Mouse (Mus musculus): ENCODE measurements around the gene Bcar3. TPM values are rescaled to one million over a fixed set of nuclear protein-coding genes. Genes with fewer than 3 reads are reported as not detected.

Bcar3 gene
- total and polyA plus RNA-seq, 2 experiments from 2014 or later: 6.3 to 23.8 TPM

DNA sequence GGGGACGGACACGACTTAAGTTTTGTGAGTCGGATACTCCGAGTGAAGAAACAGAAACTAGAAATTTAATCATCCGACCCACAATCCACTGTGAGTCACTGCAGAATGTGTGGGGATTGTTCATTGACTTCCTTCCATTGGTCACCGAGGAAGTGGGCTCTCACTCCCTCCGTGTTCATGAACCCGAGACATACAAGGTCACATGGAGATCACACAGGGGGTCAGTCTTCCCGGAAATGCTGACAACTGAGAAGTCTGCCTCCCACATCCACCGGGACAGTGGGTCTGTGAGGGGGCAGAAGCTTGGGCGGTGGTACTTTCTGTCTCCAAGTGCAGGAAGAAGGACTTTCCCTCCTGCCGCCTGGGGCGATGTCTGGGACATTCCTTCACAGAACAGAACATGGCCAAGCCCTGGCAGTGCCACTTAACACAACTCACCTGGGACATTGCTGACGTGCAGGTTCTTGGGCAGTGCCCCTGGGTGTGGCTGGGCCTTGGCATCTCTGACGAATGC, 114.9 kb downstream of the Bcar3 start:
- DNase-seq (ENCODE audit: low spot score) (no peak), ATAC-seq (no peak)
- no peaks in the 10 kb centered on the region for H3K4me1 ChIP-seq (ENCODE audit: insufficient read depth, low read length)
- no peak overlapping the region for H3K4me3 ChIP-seq (ENCODE audit: low read length)
- no peaks in the 10 kb centered on the region for H3K9me3 ChIP-seq (ENCODE audit: low read length)
- no peak for TF ChIP-seq CTCF (IDR thresholded peaks at IDR 0.05; ENCODE audit: low read depth)
- no peaks in the 10 kb centered on the region for H3K27me3 ChIP-seq (ENCODE audit: insufficient read depth, low read length)
- H3K4me2 ChIP-seq (ENCODE audit: low read depth, low read length): no peak overlapping the region
- no peak overlapping the region for H3K27ac ChIP-seq
- no peak overlapping the region for H3K9ac ChIP-seq (replicated peaks; ENCODE audit: low read length)
- H3K36me3 ChIP-seq (ENCODE audit: insufficient read depth, low read length): no peaks in the 10 kb centered on the region
- 82% methylated on average over 15 of the region's 15 CpGs for WGBS

- H3K4me2 ChIP-seq (ENCODE audit: low read depth, low read length): no peak overlapping the region
- no peaks in the 10 kb centered on the region for H3K9me3 ChIP-seq (ENCODE audit: low read length)
- DNase-seq (ENCODE audit: low spot score) (no peak), ATAC-seq (no peak)
- 84% methylated on average over 2 of the region's 2 CpGs for WGBS
- no peaks in the 10 kb centered on the region for H3K27me3 ChIP-seq (ENCODE audit: insufficient read depth, low read length)
- no peak overlapping the region for H3K27ac ChIP-seq
- H3K4me1 ChIP-seq (ENCODE audit: insufficient read depth, low read length): no peaks in the 10 kb centered on the region
- no peak overlapping the region for H3K4me3 ChIP-seq (ENCODE audit: low read length)
- H3K9ac ChIP-seq (replicated peaks; ENCODE audit: low read length): no peak overlapping the region
- no peak for TF ChIP-seq CTCF (IDR thresholded peaks at IDR 0.05; ENCODE audit: low read depth)
- no peaks in the 10 kb centered on the region for H3K36me3 ChIP-seq (ENCODE audit: insufficient read depth, low read length)
Measured at GRCm38 (mm10) chr3:122411590-122411989, 117.7 kb downstream of the Bcar3 start.

- Histone ChIP-seq H3K36me3 (ENCODE audit: insufficient read depth, low read length) (no peaks in the 10 kb centered on the region), H3K9ac (replicated peaks; ENCODE audit: low read length) (0 out of 2 replicates have a peak overlapping the region, but pooled peaks have one; percentile 17), H3K27ac (no peak overlapping the region), H3K4me2 (ENCODE audit: low read depth, low read length) (peak overlapping the region; percentile 33), H3K4me3 (ENCODE audit: low read length) (no peak overlapping the region), H3K27me3 (ENCODE audit: insufficient read depth, low read length) (no peaks in the 10 kb centered on the region), H3K9me3 (ENCODE audit: low read length) (no peaks in the 10 kb centered on the region), H3K4me1 (ENCODE audit: insufficient read depth, low read length) (no peaks in the 10 kb centered on the region)
- no peak for TF ChIP-seq CTCF (IDR thresholded peaks at IDR 0.05; ENCODE audit: low read depth)
- DNase-seq (ENCODE audit: low spot score): peak; percentile 50
- ATAC-seq: peak; percentile 76; the same call in 1 of the 2 replicates
- WGBS: 12% methylated on average over 17 of the region's 17 CpGs
Measured at GRCm38 (mm10) chr3:122413729-122414561, 120.0 kb downstream of the Bcar3 start.

DNA sequence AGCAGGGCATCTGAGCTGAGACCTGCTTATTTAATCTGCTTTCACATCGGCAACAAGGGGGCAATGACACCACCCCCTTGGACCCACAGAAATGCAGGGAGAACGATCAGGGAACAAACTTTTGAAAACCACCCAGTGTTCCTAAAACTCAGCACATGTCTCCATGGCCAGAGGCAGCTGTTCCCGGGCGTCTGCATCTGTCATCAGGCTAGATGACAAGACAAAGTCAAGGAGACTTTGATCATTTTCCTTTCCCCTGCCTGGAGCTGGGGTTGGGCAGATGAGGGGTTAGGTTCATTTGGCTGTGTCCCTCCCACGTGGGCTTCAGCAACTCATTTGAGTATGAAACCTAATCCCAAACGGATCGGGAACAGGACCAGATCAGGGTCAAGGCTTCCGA, 120.9 kb downstream of the Bcar3 start:
- WGBS: 74% methylated on average over 8 of the region's 8 CpGs
- Histone ChIP-seq H3K4me1 (ENCODE audit: insufficient read depth, low read length) (no peaks in the 10 kb centered on the region), H3K27me3 (ENCODE audit: insufficient read depth, low read length) (no peaks in the 10 kb centered on the region), H3K4me3 (ENCODE audit: low read length) (no peak overlapping the region), H3K27ac (no peak overlapping the region), H3K9me3 (ENCODE audit: low read length) (no peaks in the 10 kb centered on the region), H3K9ac (replicated peaks; ENCODE audit: low read length) (no peak overlapping the region), H3K36me3 (ENCODE audit: insufficient read depth, low read length) (no peaks in the 10 kb centered on the region), H3K4me2 (ENCODE audit: low read depth, low read length) (no peak overlapping the region)
- DNase-seq (ENCODE audit: low spot score) (no peak), ATAC-seq (no peak)
- no peak for TF ChIP-seq CTCF (IDR thresholded peaks at IDR 0.05; ENCODE audit: low read depth)

DNA sequence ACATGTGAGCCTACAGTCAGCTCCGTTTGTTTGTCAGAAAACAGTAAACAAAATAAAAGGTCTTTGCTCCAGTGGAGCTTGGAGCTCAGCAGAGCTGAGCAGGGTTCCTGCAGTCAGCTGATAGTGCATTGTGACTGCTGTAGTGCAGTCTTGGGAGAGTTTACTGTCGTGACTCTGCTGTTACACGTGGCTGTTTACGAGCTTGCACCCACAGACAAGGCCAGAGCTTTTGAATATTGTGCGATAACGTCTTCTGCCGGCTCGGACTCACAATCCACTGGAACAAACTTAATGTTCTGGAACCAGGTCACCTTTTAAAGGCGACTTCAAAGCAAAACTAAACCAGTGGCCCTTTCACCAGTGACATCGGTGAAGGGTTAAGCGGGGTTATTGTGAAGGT, 123.5 kb downstream of the Bcar3 start:
- WGBS: 57% methylated on average over 11 of the region's 11 CpGs
- no peak overlapping the region for H3K27ac ChIP-seq
- no peak for ATAC-seq

DNA sequence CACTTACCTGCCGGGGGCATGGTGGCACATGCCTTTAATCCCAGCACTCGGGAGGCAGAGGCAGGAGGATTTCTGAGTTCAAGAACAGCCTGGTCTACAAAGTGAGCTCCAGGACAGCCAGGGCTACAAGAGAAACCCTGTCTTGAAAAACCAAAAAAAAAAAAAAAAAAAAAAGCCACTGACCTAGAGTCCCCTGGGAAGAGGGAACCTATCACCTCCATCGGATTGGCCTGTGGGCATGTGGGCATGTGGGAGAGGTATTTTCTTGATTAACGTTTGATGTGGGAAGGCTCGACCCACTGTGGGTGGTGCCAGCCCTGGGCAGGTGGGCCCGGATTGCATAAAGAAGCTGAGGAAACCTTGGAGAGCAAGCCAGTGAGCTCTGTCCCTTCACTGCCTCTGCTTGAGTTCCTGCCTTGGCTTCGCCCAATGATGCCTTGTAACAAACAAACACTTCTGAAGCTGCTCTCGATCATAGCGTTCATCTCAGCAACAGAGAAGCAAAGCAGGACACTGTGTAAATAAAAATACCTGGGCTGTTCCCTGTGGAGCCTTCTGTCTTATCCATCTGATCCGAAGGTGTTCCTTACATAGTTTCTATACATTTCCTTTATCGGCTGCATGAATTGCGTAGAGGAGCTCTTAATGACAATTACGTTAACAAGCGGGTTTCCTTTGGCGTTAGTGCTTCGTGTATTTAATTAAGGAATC, 124.8 kb downstream of the Bcar3 start:
- Histone ChIP-seq H3K36me3 (ENCODE audit: insufficient read depth, low read length) (no peaks in the 10 kb centered on the region), H3K27ac (no peak overlapping the region), H3K27me3 (ENCODE audit: insufficient read depth, low read length) (no peaks in the 10 kb centered on the region), H3K4me3 (ENCODE audit: low read length) (peak overlapping the region; percentile 62; the same call in 1 of the 2 replicates), H3K4me1 (ENCODE audit: insufficient read depth, low read length) (peaks cover 7% of the 10 kb centered on the region; the same call in 1 of the 2 replicates), H3K9ac (replicated peaks; ENCODE audit: low read length) (no peak overlapping the region), H3K9me3 (ENCODE audit: low read length) (no peaks in the 10 kb centered on the region), H3K4me2 (ENCODE audit: low read depth, low read length) (peak overlapping the region; percentile 99)
- no peak for DNase-seq (ENCODE audit: low spot score)
- ATAC-seq: no peak
- 36% methylated on average over 16 of the region's 16 CpGs for WGBS
- no peak for TF ChIP-seq CTCF (IDR thresholded peaks at IDR 0.05; ENCODE audit: low read depth)

More for the DNA sequence above, 123.5 kb downstream of the Bcar3 start:
- H3K9ac ChIP-seq (replicated peaks; ENCODE audit: low read length): no peak overlapping the region
- peaks cover 7% of the 10 kb centered on the region; the same call in 1 of the 2 replicates for H3K4me1 ChIP-seq (ENCODE audit: insufficient read depth, low read length)
- H3K4me3 ChIP-seq (ENCODE audit: low read length): no peak overlapping the region
- TF ChIP-seq CTCF (IDR thresholded peaks at IDR 0.05; ENCODE audit: low read depth): no peak
- H3K27me3 ChIP-seq (ENCODE audit: insufficient read depth, low read length): no peaks in the 10 kb centered on the region
- H3K36me3 ChIP-seq (ENCODE audit: insufficient read depth, low read length): no peaks in the 10 kb centered on the region
- H3K4me2 ChIP-seq (ENCODE audit: low read depth, low read length): no peak overlapping the region
- H3K9me3 ChIP-seq (ENCODE audit: low read length): no peaks in the 10 kb centered on the region
- DNase-seq (ENCODE audit: low spot score): no peak

Measured in hindbrain, postnatal 0 days (tissue).